Mouse (Mus musculus): ENCODE data around the gene Hoxa10. TPM values are rescaled to one million over a fixed set of nuclear protein-coding genes. Genes with fewer than 3 reads are reported as not detected.

Hoxa10 gene
- polyA plus RNA-seq (2012; rRNA removed), result not detected in 2 replicates

DNA sequence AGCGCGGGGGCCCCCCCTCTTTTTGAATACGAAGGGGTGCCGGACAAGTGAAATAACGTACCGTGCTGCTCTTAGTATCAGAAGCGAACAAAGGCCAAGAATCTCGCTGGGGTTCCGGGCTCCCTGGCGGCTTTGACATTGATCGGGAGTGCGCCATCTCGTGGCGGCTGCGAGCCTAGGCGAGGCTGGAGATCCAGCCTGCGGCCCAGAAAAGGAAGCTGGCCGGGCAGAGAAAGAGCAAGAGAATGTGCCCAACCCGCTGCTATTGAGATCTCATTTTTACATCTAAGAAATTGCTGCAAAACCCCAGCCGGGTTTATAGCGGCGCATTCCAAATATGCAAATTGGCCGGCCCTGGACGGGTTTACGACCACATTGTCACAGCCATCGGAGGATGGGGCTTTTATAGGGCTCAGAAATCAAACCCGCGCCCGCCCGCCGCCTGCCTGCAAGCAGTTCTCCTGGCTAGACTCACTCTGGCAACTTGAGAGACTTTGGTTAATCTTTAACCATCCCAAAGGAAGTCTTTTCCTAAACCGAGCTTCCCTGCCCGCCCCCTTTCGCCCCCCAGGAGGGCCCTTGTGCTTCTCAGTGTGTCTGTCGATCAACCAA is at the start of gene Hoxa10:
Gene Hoxa10 (minus strand): TSS at position 466 of the 612 bp plus-strand sequence.
- Histone ChIP-seq H3K4me1 (ENCODE audit: control insufficient read depth, insufficient read depth, insufficient read length) (peaks cover 6% of the 10 kb centered on the region; the same call in 1 of the 2 replicates), H3K27ac (ENCODE audit: insufficient read depth, low read length) (no peak within 1 kb of the TSS), H3K36me3 (ENCODE audit: control insufficient read depth, insufficient read depth, low read length) (no peaks in the 10 kb centered on the region), H3K27me3 (ENCODE audit: control insufficient read depth, insufficient read depth, low read length) (peaks cover 46% of the 10 kb centered on the region), H3K4me3 (ENCODE audit: extremely low read depth, insufficient read depth, insufficient read length) (no peak within 1 kb of the TSS)
- DNase-seq (ENCODE audit: low read depth in 1 of 2, low spot score in 2 of 2), result peak; percentile 47 to 66
- TF ChIP-seq POLR2A (IDR thresholded peaks at IDR 0.05; ENCODE audit: low read depth, low read length) (no peak), CTCF (IDR thresholded peaks at IDR 0.05; ENCODE audit: extremely low read depth, insufficient read depth, insufficient read length, insufficient replicate concordance) (peak; percentile 85; the same call in 1 of the 2 replicates)
- WGBS, result 7% methylated on average over 35 of the region's 35 CpGs

DNA sequence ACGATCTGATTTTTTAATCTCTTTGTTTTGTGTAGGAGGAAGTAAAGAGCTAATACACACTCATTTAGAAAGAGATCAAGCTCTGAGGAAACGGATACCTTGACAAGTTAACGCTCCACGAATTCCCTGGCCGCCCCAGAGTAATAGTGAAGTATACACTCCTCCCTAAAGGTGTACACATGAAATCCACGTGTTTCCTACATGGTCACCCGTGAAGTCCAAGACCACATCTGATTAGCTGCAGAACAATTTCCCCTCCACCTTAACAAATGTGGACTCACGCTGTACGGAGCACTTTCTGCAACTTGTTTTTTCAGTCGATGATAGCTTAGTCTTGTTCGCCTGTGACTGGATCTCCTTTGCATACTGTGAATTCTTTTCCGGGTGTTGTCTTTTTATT is 49.5 kb upstream of the Hoxa10 start:
- no peaks in the 10 kb centered on the region for H3K36me3 ChIP-seq (ENCODE audit: control insufficient read depth, insufficient read depth, low read length)
- H3K4me1 ChIP-seq (ENCODE audit: control insufficient read depth, insufficient read depth, insufficient read length), result no peaks in the 10 kb centered on the region; the same call in 1 of the 2 replicates
- 17% methylated on average over 12 of the region's 12 CpGs for WGBS
- DNase-seq (ENCODE audit: low read depth in 1 of 2, low spot score in 2 of 2), result no peak
- H3K4me3 ChIP-seq (ENCODE audit: extremely low read depth, insufficient read depth, insufficient read length), result no peak overlapping the region
- peaks cover 12% of the 10 kb centered on the region for H3K27me3 ChIP-seq (ENCODE audit: control insufficient read depth, insufficient read depth, low read length)
- TF ChIP-seq POLR2A (IDR thresholded peaks at IDR 0.05; ENCODE audit: low read depth, low read length), result no peak
- no peak for TF ChIP-seq CTCF (IDR thresholded peaks at IDR 0.05; ENCODE audit: extremely low read depth, insufficient read depth, insufficient read length, insufficient replicate concordance)
- no peak overlapping the region for H3K27ac ChIP-seq (ENCODE audit: insufficient read depth, low read length)

GRCm38 (mm10) chr6:52283896-52284295 is 43.2 kb upstream of the Hoxa10 start:
- Histone ChIP-seq H3K4me3 (ENCODE audit: extremely low read depth, insufficient read depth, insufficient read length) (no peak overlapping the region), H3K27ac (ENCODE audit: insufficient read depth, low read length) (no peak overlapping the region), H3K4me1 (ENCODE audit: control insufficient read depth, insufficient read depth, insufficient read length) (no peaks in the 10 kb centered on the region), H3K36me3 (ENCODE audit: control insufficient read depth, insufficient read depth, low read length) (no peaks in the 10 kb centered on the region), H3K27me3 (ENCODE audit: control insufficient read depth, insufficient read depth, low read length) (no peaks in the 10 kb centered on the region)
- WGBS, result 91% methylated on average over 5 of the region's 5 CpGs
- no peak for TF ChIP-seq CTCF (IDR thresholded peaks at IDR 0.05; ENCODE audit: extremely low read depth, insufficient read depth, insufficient read length, insufficient replicate concordance)
- TF ChIP-seq POLR2A (IDR thresholded peaks at IDR 0.05; ENCODE audit: low read depth, low read length), result no peak
- no peak for DNase-seq (ENCODE audit: low read depth in 1 of 2, low spot score in 2 of 2)

GRCm38 (mm10) chr6:52281084-52281483 is 40.4 kb upstream of the Hoxa10 start:
- 30% methylated on average over 12 of the region's 12 CpGs for WGBS
- no peaks in the 10 kb centered on the region for H3K27me3 ChIP-seq (ENCODE audit: control insufficient read depth, insufficient read depth, low read length)
- H3K4me3 ChIP-seq (ENCODE audit: extremely low read depth, insufficient read depth, insufficient read length), result no peak overlapping the region
- no peaks in the 10 kb centered on the region for H3K36me3 ChIP-seq (ENCODE audit: control insufficient read depth, insufficient read depth, low read length)
- TF ChIP-seq POLR2A (IDR thresholded peaks at IDR 0.05; ENCODE audit: low read depth, low read length), result no peak
- TF ChIP-seq CTCF (IDR thresholded peaks at IDR 0.05; ENCODE audit: extremely low read depth, insufficient read depth, insufficient read length, insufficient replicate concordance), result no peak
- no peak for DNase-seq (ENCODE audit: low read depth in 1 of 2, low spot score in 2 of 2)
- no peak overlapping the region for H3K27ac ChIP-seq (ENCODE audit: insufficient read depth, low read length)
- no peaks in the 10 kb centered on the region for H3K4me1 ChIP-seq (ENCODE audit: control insufficient read depth, insufficient read depth, insufficient read length)

DNA sequence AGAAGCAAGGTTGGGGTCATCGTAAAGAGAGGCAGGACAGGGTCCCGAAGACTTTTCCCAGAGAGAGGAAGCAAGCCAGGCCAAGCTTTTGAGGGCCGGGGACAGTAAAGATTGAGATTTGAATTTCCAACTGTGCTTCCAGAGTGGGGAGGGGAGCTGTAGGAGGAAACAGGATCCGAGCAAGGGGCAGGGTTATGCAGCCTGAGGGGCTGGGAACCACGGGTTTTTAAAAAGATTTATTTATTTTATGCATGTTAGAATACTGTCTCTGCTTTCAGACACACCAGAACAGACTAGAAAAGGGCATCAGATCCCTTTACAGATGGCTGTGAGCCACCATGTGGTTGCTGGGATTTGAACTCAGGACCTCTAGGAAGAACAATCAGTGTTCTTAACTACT is 36.3 kb upstream of the Hoxa10 start:
- no peak overlapping the region for H3K27ac ChIP-seq (ENCODE audit: insufficient read depth, low read length)
- TF ChIP-seq CTCF (IDR thresholded peaks at IDR 0.05; ENCODE audit: extremely low read depth, insufficient read depth, insufficient read length, insufficient replicate concordance), result no peak
- TF ChIP-seq POLR2A (IDR thresholded peaks at IDR 0.05; ENCODE audit: low read depth, low read length), result no peak
- WGBS, result 34% methylated on average over 5 of the region's 5 CpGs
- H3K4me1 ChIP-seq (ENCODE audit: control insufficient read depth, insufficient read depth, insufficient read length), result no peaks in the 10 kb centered on the region
- no peaks in the 10 kb centered on the region for H3K36me3 ChIP-seq (ENCODE audit: control insufficient read depth, insufficient read depth, low read length)
- no peak overlapping the region for H3K4me3 ChIP-seq (ENCODE audit: extremely low read depth, insufficient read depth, insufficient read length)
- no peak for DNase-seq (ENCODE audit: low read depth in 1 of 2, low spot score in 2 of 2)
- peaks cover 21% of the 10 kb centered on the region for H3K27me3 ChIP-seq (ENCODE audit: control insufficient read depth, insufficient read depth, low read length)

- Histone ChIP-seq H3K36me3 (ENCODE audit: control insufficient read depth, insufficient read depth, low read length) (no peaks in the 10 kb centered on the region), H3K4me1 (ENCODE audit: control insufficient read depth, insufficient read depth, insufficient read length) (no peaks in the 10 kb centered on the region), H3K27ac (ENCODE audit: insufficient read depth, low read length) (no peak overlapping the region), H3K27me3 (ENCODE audit: control insufficient read depth, insufficient read depth, low read length) (peaks cover 21% of the 10 kb centered on the region), H3K4me3 (ENCODE audit: extremely low read depth, insufficient read depth, insufficient read length) (no peak overlapping the region)
- DNase-seq (ENCODE audit: low read depth in 1 of 2, low spot score in 2 of 2), result no peak
- TF ChIP-seq POLR2A (IDR thresholded peaks at IDR 0.05; ENCODE audit: low read depth, low read length), result no peak
- no peak for TF ChIP-seq CTCF (IDR thresholded peaks at IDR 0.05; ENCODE audit: extremely low read depth, insufficient read depth, insufficient read length, insufficient replicate concordance)
- 26% methylated on average over 6 of the region's 6 CpGs for WGBS
Observed at GRCm38 (mm10) chr6:52276382-52276781, 35.7 kb upstream of the Hoxa10 start.

DNA sequence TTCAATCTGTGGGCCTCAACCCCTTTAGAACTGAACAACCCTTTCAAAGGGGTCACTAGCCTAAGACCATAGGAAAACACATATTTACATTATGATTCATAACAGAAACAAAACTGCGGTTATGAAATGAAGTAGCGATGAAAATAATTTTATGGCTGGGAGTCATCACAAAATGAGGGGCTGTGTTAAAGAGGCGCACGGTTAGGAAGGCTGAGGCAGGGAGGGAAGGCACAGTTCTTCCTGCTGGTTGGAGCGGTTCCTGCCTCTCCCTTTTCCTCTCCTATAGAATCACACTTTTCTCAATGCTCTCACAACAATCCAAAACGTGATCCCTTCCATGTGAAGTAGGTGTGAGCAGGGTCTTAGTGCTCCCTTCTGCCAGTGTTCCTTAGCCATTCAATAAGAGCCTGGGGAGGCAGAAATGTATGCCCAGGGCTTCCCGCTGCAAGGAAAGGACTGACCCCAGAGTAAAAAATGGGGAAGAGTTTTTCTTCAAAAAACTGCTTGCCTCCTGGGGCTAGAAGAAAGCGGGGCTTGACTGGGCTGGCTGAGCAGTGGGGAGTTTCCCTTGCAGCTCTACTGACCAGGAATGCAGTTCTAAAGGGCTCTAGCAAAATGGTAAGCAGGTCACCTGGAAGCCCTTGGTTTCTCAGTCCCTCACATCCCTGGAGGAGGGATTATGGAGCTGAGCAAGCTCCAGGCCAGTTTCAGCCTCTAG is 35.1 kb upstream of the Hoxa10 start:
- H3K4me1 ChIP-seq (ENCODE audit: control insufficient read depth, insufficient read depth, insufficient read length), result no peaks in the 10 kb centered on the region
- TF ChIP-seq POLR2A (IDR thresholded peaks at IDR 0.05; ENCODE audit: low read depth, low read length) (no peak), CTCF (IDR thresholded peaks at IDR 0.05; ENCODE audit: extremely low read depth, insufficient read depth, insufficient read length, insufficient replicate concordance) (no peak)
- H3K36me3 ChIP-seq (ENCODE audit: control insufficient read depth, insufficient read depth, low read length), result no peaks in the 10 kb centered on the region
- WGBS, result 51% methylated on average over 8 of the region's 8 CpGs
- no peak for DNase-seq (ENCODE audit: low read depth in 1 of 2, low spot score in 2 of 2)
- H3K27ac ChIP-seq (ENCODE audit: insufficient read depth, low read length), result no peak overlapping the region
- H3K27me3 ChIP-seq (ENCODE audit: control insufficient read depth, insufficient read depth, low read length), result peaks cover 23% of the 10 kb centered on the region
- H3K4me3 ChIP-seq (ENCODE audit: extremely low read depth, insufficient read depth, insufficient read length), result no peak overlapping the region
